Mouse (Mus musculus) neural tube, embryonic 15.5 days (tissue): ENCODE data around the gene Rnf214. TPM values are rescaled to one million over a fixed set of nuclear protein-coding genes. Genes with fewer than 3 reads are reported as not detected.

Experiments used
- ATAC-seq: fragments of 200-750 bp; cut with Nextera tagmentation; 2 replicates; pipeline ENCODE4 v1.8.0; 2017; ENCODE audit warnings: mild to moderate bottlenecking, moderate TSS enrichment, moderate library complexity; ENCODE audit not compliant: low FRiP score
- H3K27ac ChIP-seq: fragments of 300-500 bp; sonication (generic); replicated peaks from 2 replicates; pipeline ENCODE4 v1.5.1; 2015; ENCODE audit warnings: mild to moderate bottlenecking, inconsistent platforms
- H3K27me3 ChIP-seq: fragments of 300-500 bp; sonication (generic); replicated peaks from 2 replicates; pipeline ENCODE4 v1.6.1; 2015; ENCODE audit warnings: inconsistent platforms
- H3K36me3 ChIP-seq: fragments of 300-500 bp; sonication (generic); 2 replicates; pipeline ENCODE4 v1.6.1; 2015; ENCODE audit warnings: inconsistent platforms
- H3K4me1 ChIP-seq: fragments of 300-500 bp; sonication (generic); 2 replicates; pipeline ENCODE4 v1.6.1; 2015; ENCODE audit warnings: inconsistent platforms
- H3K4me2 ChIP-seq: fragments of 300-500 bp; sonication (generic); 2 replicates; pipeline ENCODE4 v1.6.1; 2015; ENCODE audit warnings: inconsistent platforms, mild to moderate bottlenecking, moderate library complexity
- H3K4me3 ChIP-seq: fragments of 300-500 bp; sonication (generic); replicated peaks from 2 replicates; pipeline ENCODE4 v1.5.1; 2015; ENCODE audit warnings: mild to moderate bottlenecking, inconsistent platforms
- H3K9ac ChIP-seq: fragments of 300-500 bp; sonication (generic); replicated peaks from 2 replicates; pipeline ENCODE4 v1.6.1; 2015; ENCODE audit warnings: mild to moderate bottlenecking, inconsistent platforms
- H3K9me3 ChIP-seq: fragments of 300-500 bp; sonication (generic); replicated peaks from 2 replicates; pipeline ENCODE4 v1.6.1; 2016; ENCODE audit warnings: inconsistent platforms
- WGBS: fragments of 180-500 bp; shearing (Covaris S2); methylation state at CpG from one replicate; pipeline ENCODE4 v1.1.7; 2015; ENCODE audit warnings: mixed read lengths; 5-methylcytosine and 5-hydroxymethylcytosine counted together
- polyA plus RNA-seq: library from polyadenylated mRNA; unstranded; fragments of >200 nt; fragmentation: Nextera tagmentation; extraction: Ambion mirVana; gene quantifications from 2 replicates; pipeline ENCODE4 v1.2.1, GENCODE M21; 2015

The Rnf214 gene
- polyA plus RNA-seq, 1 experiment from 2014 or later, result 83.6 TPM

- H3K4me2 ChIP-seq, result no peak overlapping the region
- no peaks in the 10 kb centered on the region for H3K4me1 ChIP-seq
- no peaks in the 10 kb centered on the region for H3K27me3 ChIP-seq
- H3K27ac ChIP-seq, result no peak overlapping the region
- no peak for ATAC-seq
- H3K9ac ChIP-seq, result no peak overlapping the region
- H3K9me3 ChIP-seq, result no peaks in the 10 kb centered on the region
- peaks cover 69% of the 10 kb centered on the region for H3K36me3 ChIP-seq
- 78% methylated on average over 2 of the region's 2 CpGs for WGBS
- H3K4me3 ChIP-seq, result no peak overlapping the region
These were observed 28.8 kb downstream of the Rnf214 start for GRCm38 (mm10) chr9:45877928-45878327.

GRCm38 (mm10) chr9:45870265-45870664 lies 36.4 kb downstream of the Rnf214 start:
- no peak overlapping the region for H3K27ac ChIP-seq

GRCm38 (mm10) chr9:45869181-45869580 lies 37.5 kb downstream of the Rnf214 start:
- Histone ChIP-seq H3K27ac (no peak overlapping the region), H3K4me1 (no peaks in the 10 kb centered on the region), H3K9me3 (no peaks in the 10 kb centered on the region), H3K4me3 (no peak overlapping the region), H3K27me3 (no peaks in the 10 kb centered on the region), H3K9ac (no peak overlapping the region), H3K36me3 (peaks cover 87% of the 10 kb centered on the region), H3K4me2 (no peak overlapping the region)
- no peak for ATAC-seq
- 93% methylated on average over 3 of the region's 3 CpGs for WGBS

More at GRCm38 (mm10) chr9:45870265-45870664, 36.4 kb downstream of the Rnf214 start:
- Histone ChIP-seq H3K9me3 (no peaks in the 10 kb centered on the region), H3K36me3 (peaks cover 84% of the 10 kb centered on the region), H3K4me3 (no peak overlapping the region), H3K9ac (no peak overlapping the region), H3K4me2 (no peak overlapping the region), H3K4me1 (no peaks in the 10 kb centered on the region), H3K27me3 (no peaks in the 10 kb centered on the region)
- WGBS, result 96% methylated on average over 3 of the region's 3 CpGs
- no peak for ATAC-seq

GRCm38 (mm10) chr9:45861813-45862212 lies 44.9 kb downstream of the Rnf214 start:
- H3K9ac ChIP-seq, result no peak overlapping the region
- no peak overlapping the region for H3K4me2 ChIP-seq
- H3K4me3 ChIP-seq, result no peak overlapping the region
- no peak for ATAC-seq
- H3K27me3 ChIP-seq, result no peaks in the 10 kb centered on the region
- peak overlapping the region; percentile 28; the same call in 1 of the 2 replicates for H3K27ac ChIP-seq
- no peaks in the 10 kb centered on the region for H3K9me3 ChIP-seq
- peaks cover 92% of the 10 kb centered on the region for H3K36me3 ChIP-seq
- no peaks in the 10 kb centered on the region for H3K4me1 ChIP-seq
- 44% methylated on average over 7 of the region's 7 CpGs for WGBS

- Histone ChIP-seq H3K27me3 (no peaks in the 10 kb centered on the region), H3K27ac (no peak overlapping the region), H3K9me3 (no peaks in the 10 kb centered on the region), H3K4me2 (no peak overlapping the region), H3K4me3 (no peak overlapping the region), H3K9ac (no peak overlapping the region), H3K4me1 (no peaks in the 10 kb centered on the region), H3K36me3 (peaks cover 93% of the 10 kb centered on the region)
- 96% methylated on average over 10 of the region's 10 CpGs for WGBS
- ATAC-seq, result no peak
These were observed 47.3 kb downstream of the Rnf214 start for GRCm38 (mm10) chr9:45859364-45859763.

- WGBS, result 81% methylated on average over 1 of the region's 1 CpGs
- Histone ChIP-seq H3K9ac (no peak overlapping the region), H3K36me3 (peaks cover 51% of the 10 kb centered on the region), H3K27ac (no peak overlapping the region), H3K4me3 (no peak overlapping the region), H3K4me1 (peaks cover 22% of the 10 kb centered on the region), H3K4me2 (no peak overlapping the region), H3K27me3 (no peaks in the 10 kb centered on the region), H3K9me3 (no peaks in the 10 kb centered on the region)
- ATAC-seq, result no peak
These were observed 52.6 kb downstream of the Rnf214 start for GRCm38 (mm10) chr9:45854136-45854535.

- Histone ChIP-seq H3K9me3 (no peaks in the 10 kb centered on the region), H3K27me3 (no peaks in the 10 kb centered on the region), H3K27ac (no peak overlapping the region), H3K4me1 (peaks cover 27% of the 10 kb centered on the region), H3K4me2 (no peak overlapping the region), H3K4me3 (no peak overlapping the region), H3K36me3 (peaks cover 47% of the 10 kb centered on the region), H3K9ac (no peak overlapping the region)
- ATAC-seq, result no peak
- WGBS, result 96% methylated on average over 2 of the region's 2 CpGs
These were observed 53.0 kb downstream of the Rnf214 start for GRCm38 (mm10) chr9:45853695-45854094.

GRCm38 (mm10) chr9:45851776-45852175 lies 54.9 kb downstream of the Rnf214 start:
- H3K27ac ChIP-seq, result no peak overlapping the region
- peaks cover 28% of the 10 kb centered on the region for H3K36me3 ChIP-seq
- H3K9ac ChIP-seq, result no peak overlapping the region
- no peaks in the 10 kb centered on the region for H3K27me3 ChIP-seq
- H3K4me1 ChIP-seq, result peaks cover 30% of the 10 kb centered on the region
- H3K9me3 ChIP-seq, result no peaks in the 10 kb centered on the region
- H3K4me2 ChIP-seq, result no peak overlapping the region
- no peak overlapping the region for H3K4me3 ChIP-seq
- 93% methylated on average over 2 of the region's 2 CpGs for WGBS
- no peak for ATAC-seq

- no peaks in the 10 kb centered on the region for H3K27me3 ChIP-seq
- H3K36me3 ChIP-seq, result peaks cover 23% of the 10 kb centered on the region
- no peak overlapping the region for H3K4me2 ChIP-seq
- H3K27ac ChIP-seq, result no peak overlapping the region
- H3K4me1 ChIP-seq, result peaks cover 30% of the 10 kb centered on the region
- H3K9ac ChIP-seq, result no peak overlapping the region
- ATAC-seq, result no peak
- H3K4me3 ChIP-seq, result no peak overlapping the region
- 64% methylated on average over 5 of the region's 5 CpGs for WGBS
- no peaks in the 10 kb centered on the region for H3K9me3 ChIP-seq
These were observed 55.4 kb downstream of the Rnf214 start for GRCm38 (mm10) chr9:45851330-45851729.

- Histone ChIP-seq H3K36me3 (peaks cover 16% of the 10 kb centered on the region), H3K27ac (peak overlapping the region; percentile 74), H3K27me3 (no peaks in the 10 kb centered on the region), H3K4me1 (peaks cover 30% of the 10 kb centered on the region), H3K9ac (no peak overlapping the region), H3K9me3 (no peaks in the 10 kb centered on the region), H3K4me2 (no peak overlapping the region), H3K4me3 (no peak overlapping the region)
- 76% methylated on average over 8 of the region's 8 CpGs for WGBS
- no peak for ATAC-seq
These were observed 56.1 kb downstream of the Rnf214 start for GRCm38 (mm10) chr9:45850528-45851155.

GRCm38 (mm10) chr9:45849528-45850408 lies 56.9 kb downstream of the Rnf214 start:
- H3K27ac ChIP-seq, result peak overlapping the region; percentile 74
- H3K27me3 ChIP-seq, result no peaks in the 10 kb centered on the region
- peaks cover 8% of the 10 kb centered on the region for H3K36me3 ChIP-seq
- no peak overlapping the region for H3K9ac ChIP-seq
- no peak overlapping the region for H3K4me2 ChIP-seq
- peaks cover 30% of the 10 kb centered on the region for H3K4me1 ChIP-seq
- no peaks in the 10 kb centered on the region for H3K9me3 ChIP-seq
- ATAC-seq, result peak; percentile 35; the same call in 1 of the 2 replicates
- WGBS, result 71% methylated on average over 9 of the region's 9 CpGs
- H3K4me3 ChIP-seq, result no peak overlapping the region
